Mouse (Mus musculus): Measurements from ENCODE around the gene Kif6. TPM values are rescaled to one million over a fixed set of nuclear protein-coding genes. Genes with fewer than 3 reads are reported as not detected.

The Kif6 gene
- total RNA-seq, 1 experiment, result 0.36 TPM

- in situ Hi-C loops (cut with MboI; ENCODE audit: low sequenced_read_pairs in 2 of 2, unreplicated experiment in 2 of 2), result no loop called here
- TF ChIP-seq CHD2 (IDR thresholded peaks at IDR 0.05; ENCODE audit: low read depth, low read length), result no peak
- TF ChIP-seq MAFK (IDR thresholded peaks at IDR 0.05; ENCODE audit: insufficient read depth, low read depth, low read length), result no peak
- no peak for TF ChIP-seq ZC3H11A (IDR thresholded peaks at IDR 0.05; ENCODE audit: borderline replicate concordance, low read depth, low read length)
- TF ChIP-seq ZNF384 (IDR thresholded peaks at IDR 0.05; ENCODE audit: low read depth, low read length), result no peak
- no peaks in the 10 kb centered on the region for H3K4me1 ChIP-seq (ENCODE audit: control insufficient read depth in 2 of 2, insufficient read depth in 2 of 2, low read length in 2 of 2, poor library complexity in 1 of 2)
- H3K27ac ChIP-seq (ENCODE audit: insufficient read depth, low read depth, low read length, poor library complexity, severe bottlenecking), result no peak overlapping the region
- H3K9me3 ChIP-seq (ENCODE audit: control insufficient read depth, insufficient read depth, low read depth, low read length), result no peaks in the 10 kb centered on the region
- H3K9ac ChIP-seq (ENCODE audit: insufficient read depth, low read depth, low read length, poor library complexity, severe bottlenecking), result no peak overlapping the region
- H3K36me3 ChIP-seq (ENCODE audit: control insufficient read depth, insufficient read depth, low read length, poor library complexity, severe bottlenecking), result no peaks in the 10 kb centered on the region
- no peak for DNase-seq (ENCODE audit: low read depth, low spot score)
- no peak overlapping the region for H3K4me3 ChIP-seq (ENCODE audit: insufficient read depth in 1 of 2, low read depth in 1 of 2, low read length in 2 of 2, poor library complexity in 1 of 2, severe bottlenecking in 1 of 2)
Measured at GRCm38 (mm10) chr17:49771703-49772315, 156.9 kb downstream of the Kif6 start.

GRCm38 (mm10) chr17:49777115-49777839 is 162.3 kb downstream of the Kif6 start:
- Histone ChIP-seq H3K9ac (ENCODE audit: insufficient read depth, low read depth, low read length, poor library complexity, severe bottlenecking) (no peak overlapping the region), H3K27ac (ENCODE audit: insufficient read depth, low read depth, low read length, poor library complexity, severe bottlenecking) (no peak overlapping the region), H3K4me1 (ENCODE audit: control insufficient read depth in 2 of 2, insufficient read depth in 2 of 2, low read length in 2 of 2, poor library complexity in 1 of 2) (no peaks in the 10 kb centered on the region), H3K4me3 (ENCODE audit: insufficient read depth in 1 of 2, low read depth in 1 of 2, low read length in 2 of 2, poor library complexity in 1 of 2, severe bottlenecking in 1 of 2) (no peak overlapping the region), H3K9me3 (ENCODE audit: control insufficient read depth, insufficient read depth, low read depth, low read length) (no peaks in the 10 kb centered on the region), H3K36me3 (ENCODE audit: control insufficient read depth, insufficient read depth, low read length, poor library complexity, severe bottlenecking) (no peaks in the 10 kb centered on the region)
- in situ Hi-C loops (cut with MboI; ENCODE audit: low sequenced_read_pairs in 2 of 2, unreplicated experiment in 2 of 2), result no loop called here
- TF ChIP-seq HCFC1 (IDR thresholded peaks at IDR 0.05; ENCODE audit: borderline replicate concordance, insufficient read depth, low read length) (no peak), MAFK (IDR thresholded peaks at IDR 0.05; ENCODE audit: insufficient read depth, low read depth, low read length) (no peak), ZC3H11A (IDR thresholded peaks at IDR 0.05; ENCODE audit: borderline replicate concordance, low read depth, low read length) (no peak), ZNF384 (IDR thresholded peaks at IDR 0.05; ENCODE audit: low read depth, low read length) (no peak), CHD2 (IDR thresholded peaks at IDR 0.05; ENCODE audit: low read depth, low read length) (no peak)
- no peak for DNase-seq (ENCODE audit: low read depth, low spot score)

DNA sequence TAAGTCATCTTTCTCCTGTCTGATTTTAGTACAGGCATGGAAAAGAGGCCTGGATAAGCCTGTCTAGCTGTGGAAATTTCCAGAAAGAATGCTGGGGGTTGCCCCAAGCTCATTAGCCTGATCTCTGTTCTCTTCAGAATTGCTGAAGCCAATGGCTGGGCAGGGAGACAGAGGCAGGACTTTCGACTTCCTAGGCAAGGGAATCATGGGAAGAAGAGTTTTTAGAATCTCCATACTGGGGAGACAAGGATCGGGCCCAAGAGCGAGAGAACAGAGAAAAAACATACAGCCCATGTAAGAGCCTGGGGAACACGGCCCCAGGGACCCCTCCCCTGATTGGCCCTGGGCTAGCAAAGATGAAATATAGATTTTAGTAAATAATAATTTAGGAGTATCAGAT is 164.1 kb downstream of the Kif6 start:
- DNase-seq (ENCODE audit: low read depth, low spot score), result no peak
- Histone ChIP-seq H3K4me1 (ENCODE audit: control insufficient read depth in 2 of 2, insufficient read depth in 2 of 2, low read length in 2 of 2, poor library complexity in 1 of 2) (no peaks in the 10 kb centered on the region), H3K4me3 (ENCODE audit: insufficient read depth in 1 of 2, low read depth in 1 of 2, low read length in 2 of 2, poor library complexity in 1 of 2, severe bottlenecking in 1 of 2) (no peak overlapping the region), H3K9ac (ENCODE audit: insufficient read depth, low read depth, low read length, poor library complexity, severe bottlenecking) (no peak overlapping the region), H3K36me3 (ENCODE audit: control insufficient read depth, insufficient read depth, low read length, poor library complexity, severe bottlenecking) (no peaks in the 10 kb centered on the region), H3K9me3 (ENCODE audit: control insufficient read depth, insufficient read depth, low read depth, low read length) (no peaks in the 10 kb centered on the region), H3K27ac (ENCODE audit: insufficient read depth, low read depth, low read length, poor library complexity, severe bottlenecking) (no peak overlapping the region)
- in situ Hi-C loops (cut with MboI; ENCODE audit: low sequenced_read_pairs in 2 of 2, unreplicated experiment in 2 of 2), result no loop called here
- no peak for TF ChIP-seq MAFK (IDR thresholded peaks at IDR 0.05; ENCODE audit: insufficient read depth, low read depth, low read length)
- no peak for TF ChIP-seq HCFC1 (IDR thresholded peaks at IDR 0.05; ENCODE audit: borderline replicate concordance, insufficient read depth, low read length)
- no peak for TF ChIP-seq ZNF384 (IDR thresholded peaks at IDR 0.05; ENCODE audit: low read depth, low read length)
- TF ChIP-seq CHD2 (IDR thresholded peaks at IDR 0.05; ENCODE audit: low read depth, low read length), result no peak
- TF ChIP-seq ZC3H11A (IDR thresholded peaks at IDR 0.05; ENCODE audit: borderline replicate concordance, low read depth, low read length), result no peak

GRCm38 (mm10) chr17:49779576-49779975 is 164.6 kb downstream of the Kif6 start:
- Histone ChIP-seq H3K9ac (ENCODE audit: insufficient read depth, low read depth, low read length, poor library complexity, severe bottlenecking) (no peak overlapping the region), H3K4me1 (ENCODE audit: control insufficient read depth in 2 of 2, insufficient read depth in 2 of 2, low read length in 2 of 2, poor library complexity in 1 of 2) (no peaks in the 10 kb centered on the region), H3K27ac (ENCODE audit: insufficient read depth, low read depth, low read length, poor library complexity, severe bottlenecking) (no peak overlapping the region), H3K9me3 (ENCODE audit: control insufficient read depth, insufficient read depth, low read depth, low read length) (no peaks in the 10 kb centered on the region), H3K4me3 (ENCODE audit: insufficient read depth in 1 of 2, low read depth in 1 of 2, low read length in 2 of 2, poor library complexity in 1 of 2, severe bottlenecking in 1 of 2) (no peak overlapping the region), H3K36me3 (ENCODE audit: control insufficient read depth, insufficient read depth, low read length, poor library complexity, severe bottlenecking) (no peaks in the 10 kb centered on the region)
- in situ Hi-C loops (cut with MboI; ENCODE audit: low sequenced_read_pairs in 2 of 2, unreplicated experiment in 2 of 2), result no loop called here
- no peak for TF ChIP-seq ZNF384 (IDR thresholded peaks at IDR 0.05; ENCODE audit: low read depth, low read length)
- DNase-seq (ENCODE audit: low read depth, low spot score), result no peak

Data from ES-E14 (cell line).